Mouse (Mus musculus) embryo, embryonic 9.5 days (tissue): Measurements from ENCODE around the gene Krt33a.

Experiments
- DNase-seq: peaks from one replicate; pipeline ENCODE4 v3.0.0-alpha.2; 2017; ENCODE audit errors: extremely low spot score

The Krt33a gene

GRCm38 (mm10) chr11:100016112-100016511 lies at the start of gene Krt33a:
Krt33a (minus strand) TSS chr11:100016212.
- DNase-seq = no peak

GRCm38 (mm10) chr11:100058875-100059274 lies 42.9 kb upstream of the Krt33a start:
- DNase-seq = peak; percentile 6

- DNase-seq = no peak
Measured at GRCm38 (mm10) chr11:100055686-100056655, 40.0 kb upstream of the Krt33a start.

DNA sequence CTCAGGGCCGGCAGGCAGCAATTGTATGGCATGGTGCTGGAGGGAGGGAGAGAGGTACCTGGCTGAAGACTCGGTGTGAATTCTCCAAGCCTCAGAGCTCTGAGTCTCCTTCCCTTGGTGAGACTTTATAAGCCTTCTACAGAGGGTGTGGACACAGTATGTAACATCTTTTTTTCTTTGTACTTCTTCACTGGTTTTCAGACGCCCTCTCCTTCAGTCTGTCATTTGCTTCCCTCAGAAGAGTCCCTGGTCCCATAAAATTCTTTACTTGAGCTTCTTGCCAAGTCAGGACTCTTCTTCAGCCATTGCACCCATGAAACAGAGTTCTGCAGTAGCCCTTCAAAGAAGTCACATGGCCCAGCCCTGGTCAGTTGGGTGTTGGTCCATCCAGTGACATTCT lies 34.4 kb upstream of the Krt33a start, which contains the start of gene Krt31:
Gene Krt31, minus strand, starts transcription at position 101 of the 400 bp plus-strand sequence.
- no peak for DNase-seq

GRCm38 (mm10) chr11:100047193-100047592 lies 31.2 kb upstream of the Krt33a start:
- no peak for DNase-seq

DNA sequence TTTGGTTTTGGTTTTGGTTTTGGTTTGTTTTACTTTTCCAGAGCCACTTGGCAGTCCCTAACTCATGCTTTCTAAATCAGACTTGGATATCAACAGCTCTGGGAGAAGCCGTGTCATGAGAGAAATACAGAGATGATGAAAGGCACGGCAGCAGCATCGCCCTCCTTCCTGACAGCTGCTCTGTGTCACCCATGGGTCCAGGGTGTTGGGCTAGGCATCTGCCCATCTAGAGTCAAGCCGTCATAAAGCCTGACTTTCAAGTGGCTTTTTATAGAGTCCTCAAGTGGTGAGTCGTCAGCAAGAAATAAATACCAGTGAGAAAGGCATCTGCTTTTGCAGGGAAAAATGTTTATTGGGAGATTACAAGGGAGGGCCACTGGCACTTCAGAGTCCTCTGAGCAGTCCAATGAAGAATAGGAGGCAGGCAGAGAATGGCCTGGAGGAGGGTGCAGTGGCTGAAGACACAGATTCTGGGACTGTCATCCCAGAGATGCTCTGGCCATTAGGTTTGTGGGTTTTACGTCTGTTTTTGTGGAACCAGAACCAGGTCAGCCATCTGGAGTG lies 30.4 kb upstream of the Krt33a start:
- DNase-seq = no peak

DNA sequence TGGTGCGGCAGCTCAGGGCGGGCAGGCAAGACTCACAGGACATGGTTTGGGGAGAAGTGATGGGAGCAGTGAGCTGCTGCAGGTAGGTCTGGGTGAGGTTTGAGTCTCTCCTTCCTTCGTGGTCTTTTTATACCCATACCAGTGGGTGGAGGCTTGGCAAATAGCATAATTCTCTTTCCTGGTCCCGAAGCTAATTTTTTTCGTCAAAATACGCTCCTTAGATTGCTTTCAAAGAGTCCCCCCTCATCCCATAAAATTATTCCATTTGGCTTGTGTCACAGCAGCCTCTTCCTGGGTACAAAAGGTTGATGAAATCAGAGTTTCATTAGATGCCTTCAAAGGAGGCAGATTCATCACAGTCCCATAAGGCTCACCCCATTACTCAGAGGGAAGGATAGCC lies 25.4 kb upstream of the Krt33a start, which contains the start of gene Krt34:
Gene Krt34, minus strand, starts transcription at position 101 of the 400 bp plus-strand sequence.
- DNase-seq = no peak

DNA sequence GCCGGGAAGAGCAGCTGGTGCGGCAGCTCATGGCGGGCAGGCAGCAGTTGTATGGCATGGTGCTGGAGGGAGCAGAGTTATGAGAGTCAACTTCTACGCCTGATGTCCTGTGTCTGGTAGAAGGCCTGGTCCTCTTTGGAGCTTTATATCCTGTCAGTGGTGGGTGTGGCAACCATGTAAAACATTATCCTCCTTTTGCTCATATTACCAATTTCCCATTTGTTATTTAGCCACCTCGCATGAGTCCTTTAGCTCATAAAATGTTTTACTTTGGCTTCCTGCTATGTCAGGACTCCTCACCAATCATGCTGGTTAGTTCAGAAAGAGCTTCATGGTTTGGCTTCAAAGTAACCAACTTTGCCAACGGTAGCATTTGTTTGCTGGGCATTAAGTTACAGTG lies 13.8 kb upstream of the Krt33a start, which contains the start of gene Krt33b:
Gene Krt33b, minus strand, starts transcription at position 101 of the 400 bp plus-strand sequence.
- no peak for DNase-seq

GRCm38 (mm10) chr11:100021438-100021837 lies 5.4 kb upstream of the Krt33a start:
- DNase-seq = no peak

DNA sequence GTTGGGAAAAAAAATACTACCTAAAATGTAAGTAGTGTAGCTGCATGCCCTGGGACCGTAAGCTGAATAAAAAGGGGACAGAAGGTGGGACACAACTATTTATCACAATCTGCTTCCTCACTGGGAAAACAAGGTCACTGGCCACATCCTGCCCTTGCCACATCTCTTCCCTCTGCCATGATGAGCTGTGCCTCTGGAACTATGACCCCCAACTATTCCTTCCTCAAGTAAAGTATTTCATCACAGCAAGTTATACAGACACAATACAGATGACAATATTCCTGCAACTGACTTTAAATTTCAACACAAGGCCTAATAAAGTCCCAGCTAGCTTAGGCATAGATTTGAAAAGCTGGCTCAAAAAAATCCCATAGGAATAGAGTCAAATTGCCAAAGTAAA lies 3.5 kb upstream of the Krt33a start:
- DNase-seq = no peak

GRCm38 (mm10) chr11:100013691-100014171 lies 2.3 kb downstream of the Krt33a start:
- no peak for DNase-seq

GRCm38 (mm10) chr11:100010682-100011081 lies 5.3 kb downstream of the Krt33a start:
- DNase-seq = no peak

GRCm38 (mm10) chr11:100008336-100008735 lies 7.7 kb downstream of the Krt33a start:
- no peak for DNase-seq

DNA sequence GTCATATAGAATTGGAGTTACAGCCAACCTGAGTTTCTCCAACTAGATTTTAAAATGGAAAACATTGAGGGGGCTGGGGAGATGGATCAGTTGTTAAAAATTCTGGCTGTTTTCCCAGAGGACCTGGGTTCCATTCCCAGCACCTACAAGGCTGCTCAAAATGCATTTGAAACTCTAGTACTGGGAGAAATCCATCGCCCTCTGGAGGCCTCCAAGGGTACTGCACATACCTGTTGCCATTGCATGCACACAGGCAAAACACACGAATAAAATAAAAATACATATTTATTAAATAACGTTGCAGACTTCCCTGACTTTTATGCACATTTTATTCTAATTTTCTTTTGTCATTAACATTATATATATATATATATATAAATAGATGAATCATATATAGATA lies 9.4 kb downstream of the Krt33a start:
- DNase-seq = no peak

- no peak for DNase-seq
Measured at GRCm38 (mm10) chr11:100005905-100006304, 10.1 kb downstream of the Krt33a start.

DNA sequence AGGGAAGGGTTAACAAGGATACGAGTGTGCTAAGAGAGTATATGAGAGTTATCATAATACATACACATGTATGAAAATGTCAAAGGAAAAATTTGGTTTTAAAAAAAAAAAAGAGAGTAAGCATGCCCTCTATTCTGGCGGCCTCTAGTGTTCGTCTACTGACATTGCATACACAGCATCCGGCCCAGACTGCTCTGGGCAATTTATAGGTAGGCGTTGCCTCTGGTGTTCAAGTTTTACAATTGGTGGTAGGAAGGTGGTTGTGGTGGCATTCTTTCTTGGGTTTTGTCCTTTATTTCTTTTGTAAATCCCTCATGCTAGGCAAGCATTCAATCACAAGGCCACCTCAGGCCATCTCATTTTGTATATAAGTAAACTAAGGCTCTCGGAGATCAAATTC lies 11.2 kb downstream of the Krt33a start:
- peak; percentile 33 for DNase-seq

- no peak for DNase-seq
Measured at GRCm38 (mm10) chr11:99999091-99999490, 16.9 kb downstream of the Krt33a start.

DNA sequence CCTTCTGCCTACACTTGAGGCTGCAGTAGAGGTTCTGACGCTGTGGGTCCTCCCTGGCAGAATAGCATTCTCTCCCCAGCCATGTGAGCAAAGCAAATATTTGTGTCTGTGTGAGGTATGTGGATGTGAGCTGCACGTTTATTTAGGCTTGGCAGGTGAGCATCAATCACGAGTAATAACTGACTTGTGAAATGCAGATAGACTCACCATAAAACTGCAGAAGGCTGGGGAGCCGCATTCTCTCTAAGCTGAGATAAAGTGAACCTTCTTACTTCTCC lies 21.7 kb downstream of the Krt33a start:
- no peak for DNase-seq

DNA sequence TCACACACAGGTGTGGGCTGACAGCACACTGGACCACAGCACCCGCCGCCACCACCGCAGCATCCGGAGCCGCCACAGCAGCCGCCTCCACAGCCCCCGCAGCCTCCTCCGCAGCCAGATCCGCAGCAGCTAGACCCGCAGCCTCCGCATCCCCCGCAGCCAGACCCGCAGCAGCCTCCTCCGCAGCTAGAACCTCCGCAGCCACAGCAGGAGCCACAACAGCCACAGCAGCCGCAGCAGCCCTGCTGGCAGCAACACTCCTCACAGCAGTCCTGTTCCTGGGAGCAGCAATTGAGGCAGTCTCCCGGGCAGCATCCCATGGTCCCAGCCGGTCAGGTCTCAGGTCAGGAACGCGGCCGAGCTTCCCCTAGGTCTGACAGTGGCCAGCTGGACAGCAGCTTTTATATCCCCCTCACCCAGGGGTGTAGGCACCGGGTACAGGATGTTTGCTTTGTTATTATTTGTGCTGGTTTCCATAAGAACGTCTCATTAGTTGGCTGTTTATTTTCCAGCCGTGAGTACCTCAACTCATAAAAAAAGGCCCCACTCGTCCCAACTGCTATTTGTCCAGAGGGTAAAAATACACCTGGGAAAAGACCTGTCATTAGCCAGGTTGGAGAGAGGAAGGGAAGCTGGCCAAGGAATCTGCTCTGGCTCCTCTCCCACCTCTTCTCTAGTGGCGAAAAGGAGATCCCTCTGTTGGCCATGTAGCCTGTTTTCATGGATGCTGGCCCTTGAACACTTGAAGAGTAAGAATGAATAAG lies 22.2 kb downstream of the Krt33a start, which contains the start of gene Krtap17-1:
Gene Krtap17-1, minus strand, starts transcription at position 375 of the 764 bp plus-strand sequence.
- DNase-seq = no peak

DNA sequence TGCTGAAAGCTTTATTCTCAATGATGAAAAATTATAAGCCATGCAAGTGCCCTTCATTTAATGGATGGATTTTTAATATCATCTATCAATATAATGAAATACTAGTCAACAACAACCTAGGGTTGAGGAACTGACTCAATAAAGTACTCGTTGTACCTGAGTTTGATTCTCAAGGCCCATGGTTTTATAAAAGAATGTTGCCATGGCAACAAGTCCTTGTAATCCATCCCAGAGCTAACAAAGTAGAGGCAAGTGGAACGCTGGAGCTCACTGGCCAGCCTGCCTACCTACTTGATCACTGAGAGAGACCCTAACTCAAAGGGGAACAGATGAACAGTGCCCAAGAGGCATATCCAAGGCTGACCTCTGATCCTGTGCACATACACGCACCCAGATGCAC lies 25.4 kb downstream of the Krt33a start:
- DNase-seq = no peak

DNA sequence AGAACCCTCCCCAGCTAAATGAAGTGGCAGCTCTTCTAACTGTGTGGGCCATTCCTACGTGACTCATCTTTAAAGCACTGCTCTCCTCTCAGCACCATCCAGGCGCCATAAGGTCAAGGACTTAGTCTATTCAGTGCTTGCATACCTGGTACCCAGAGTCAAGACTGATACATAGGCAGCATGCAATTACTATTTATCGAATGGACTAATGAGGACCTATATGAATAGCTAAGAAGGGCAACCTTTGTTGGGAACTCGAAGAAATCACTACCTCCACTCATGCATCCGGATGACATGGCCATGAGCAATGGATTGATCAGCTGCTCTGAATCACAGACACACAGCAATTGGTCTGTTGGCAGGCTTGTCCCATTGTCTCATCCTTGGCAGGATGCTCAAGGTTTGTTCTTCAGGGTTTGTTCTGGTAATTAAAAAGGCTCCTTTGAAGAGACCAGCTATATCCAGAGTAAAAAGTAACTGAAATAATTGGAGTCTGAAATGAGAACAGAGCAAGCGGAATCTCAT lies 26.1 kb downstream of the Krt33a start:
- DNase-seq = no peak

GRCm38 (mm10) chr11:99988530-99988929 lies 27.5 kb downstream of the Krt33a start:
- DNase-seq = no peak
